Mouse (Mus musculus): ENCODE measurements around the gene Gpc6.

Gene Gpc6

GRCm38 (mm10) chr14:118009541-118009940 is 1084.4 kb downstream of the Gpc6 start:
- no peak for DNase-seq (ENCODE audit: low read depth, low spot score)

DNA sequence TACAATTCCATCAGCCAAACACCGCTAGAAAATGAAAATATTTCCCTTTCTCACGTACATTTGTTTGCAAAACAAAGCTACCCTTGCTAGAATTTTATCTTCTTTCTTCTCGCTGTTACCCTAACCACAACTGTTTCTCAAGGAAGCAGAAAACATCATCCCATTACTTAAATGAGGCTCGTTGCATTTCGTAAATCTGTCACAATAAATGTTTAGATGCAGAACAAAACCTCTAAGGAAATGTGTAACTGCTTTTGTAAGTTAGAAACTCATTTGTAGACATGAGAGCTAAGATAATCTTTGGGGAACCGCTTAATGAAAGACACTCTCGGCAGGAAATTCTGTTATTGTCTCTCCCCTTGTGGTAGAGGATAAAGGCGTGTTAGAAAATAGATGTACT is 1088.1 kb downstream of the Gpc6 start:
- no peak for DNase-seq (ENCODE audit: low read depth, low spot score)

- no peak for DNase-seq (ENCODE audit: low read depth, low spot score)
Measured at GRCm38 (mm10) chr14:118019314-118019713, 1094.2 kb downstream of the Gpc6 start.

DNA sequence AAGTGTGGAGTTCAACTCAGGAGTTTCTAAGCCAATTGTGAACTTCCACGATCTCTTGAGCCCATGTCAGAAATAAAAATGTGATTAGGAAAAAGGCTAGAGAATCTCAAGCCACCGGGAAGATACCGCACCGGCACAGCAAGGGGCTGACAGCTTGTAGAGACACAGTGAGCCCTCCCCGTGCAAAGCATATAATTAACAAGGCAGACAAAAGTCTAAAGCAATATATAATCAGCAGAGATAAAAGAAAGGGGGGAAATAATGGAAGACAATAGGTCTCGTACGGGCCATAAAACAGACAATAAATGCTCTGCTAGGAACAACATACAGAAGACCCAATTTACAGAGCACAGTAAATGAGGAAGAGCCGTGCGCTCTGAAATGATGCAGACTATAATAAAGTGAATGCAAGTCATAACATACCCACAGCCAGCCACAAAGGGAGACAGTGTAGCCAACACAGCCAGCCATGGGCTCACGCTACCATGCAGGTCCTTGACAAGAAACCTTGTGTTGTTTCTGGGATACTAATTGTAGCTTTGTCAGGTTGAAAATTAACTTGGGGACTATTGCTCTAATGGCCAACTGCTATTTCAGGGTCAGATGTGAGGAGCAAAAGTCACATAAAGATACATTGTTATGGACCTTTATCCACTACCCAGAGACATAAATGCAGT is 1096.9 kb downstream of the Gpc6 start:
- no peak for DNase-seq (ENCODE audit: low read depth, low spot score)

All from R1 (cell line).